Mouse (Mus musculus): ENCODE results near the gene Iqgap3. TPM values are rescaled to one million over a fixed set of nuclear protein-coding genes. Genes with fewer than 3 reads are reported as not detected.
A peak's percentile ranks its signal among the peaks of the same experiment; 100 is the strongest.

Gene Iqgap3
- polyA plus RNA-seq, 1 experiment from 2014 or later, result 19.5 TPM

GRCm38 (mm10) chr3:88150061-88150998 is 68.6 kb downstream of the Iqgap3 start:
- H3K36me3 ChIP-seq, result no peaks in the 10 kb centered on the region; the same call in 1 of the 2 replicates
- WGBS, result 22% methylated on average over 14 of the region's 14 CpGs
- peak overlapping the region; percentile 76 for H3K27ac ChIP-seq
- peak overlapping the region; percentile 26 for H3K4me3 ChIP-seq
- no peaks in the 10 kb centered on the region for H3K9me3 ChIP-seq
- H3K27me3 ChIP-seq (ENCODE audit: insufficient read depth, poor library complexity, severe bottlenecking), result no peaks in the 10 kb centered on the region
- peak; percentile 51 for DNase-seq (ENCODE audit: low spot score)
- peaks cover 80% of the 10 kb centered on the region for H3K4me1 ChIP-seq (replicated peaks)

GRCm38 (mm10) chr3:88150999-88151364 is 69.2 kb downstream of the Iqgap3 start:
- peaks cover 74% of the 10 kb centered on the region for H3K4me1 ChIP-seq (replicated peaks)
- H3K36me3 ChIP-seq, result peaks cover 6% of the 10 kb centered on the region
- peak overlapping the region; percentile 5; the same call in 1 of the 2 replicates for H3K4me3 ChIP-seq
- 60% methylated on average over 3 of the region's 3 CpGs for WGBS
- no peaks in the 10 kb centered on the region for H3K27me3 ChIP-seq (ENCODE audit: insufficient read depth, poor library complexity, severe bottlenecking)
- no peak for DNase-seq (ENCODE audit: low spot score)
- peak overlapping the region; percentile 76 for H3K27ac ChIP-seq
- H3K9me3 ChIP-seq, result no peaks in the 10 kb centered on the region

- peak; percentile 65 for DNase-seq (ENCODE audit: low spot score)
- no peaks in the 10 kb centered on the region for H3K9me3 ChIP-seq
- H3K36me3 ChIP-seq, result peaks cover 17% of the 10 kb centered on the region
- no peaks in the 10 kb centered on the region for H3K27me3 ChIP-seq (ENCODE audit: insufficient read depth, poor library complexity, severe bottlenecking)
- 53% methylated on average over 3 of the region's 3 CpGs for WGBS
- H3K27ac ChIP-seq, result peak overlapping the region; percentile 76
- H3K4me1 ChIP-seq (replicated peaks), result peaks cover 63% of the 10 kb centered on the region
- H3K4me3 ChIP-seq, result no peak overlapping the region
Observed at GRCm38 (mm10) chr3:88152056-88152455, 70.3 kb downstream of the Iqgap3 start.

GRCm38 (mm10) chr3:88153290-88154011 is 71.7 kb downstream of the Iqgap3 start:
- Histone ChIP-seq H3K27ac (peak overlapping the region; percentile 2; the same call in 1 of the 2 replicates), H3K4me1 (replicated peaks) (peaks cover 63% of the 10 kb centered on the region), H3K9me3 (no peaks in the 10 kb centered on the region), H3K27me3 (ENCODE audit: insufficient read depth, poor library complexity, severe bottlenecking) (no peaks in the 10 kb centered on the region), H3K4me3 (no peak overlapping the region), H3K36me3 (peaks cover 28% of the 10 kb centered on the region)
- DNase-seq (ENCODE audit: low spot score), result no peak
- WGBS, result 82% methylated on average over 3 of the region's 3 CpGs

- Histone ChIP-seq H3K4me1 (replicated peaks) (peaks cover 56% of the 10 kb centered on the region), H3K27me3 (ENCODE audit: insufficient read depth, poor library complexity, severe bottlenecking) (no peaks in the 10 kb centered on the region), H3K36me3 (peaks cover 35% of the 10 kb centered on the region), H3K27ac (no peak overlapping the region), H3K9me3 (no peaks in the 10 kb centered on the region), H3K4me3 (no peak overlapping the region)
- WGBS, result 79% methylated on average over 2 of the region's 2 CpGs
- DNase-seq (ENCODE audit: low spot score), result no peak
Observed at GRCm38 (mm10) chr3:88154236-88154635, 72.5 kb downstream of the Iqgap3 start.

GRCm38 (mm10) chr3:88156817-88157216 is 75.0 kb downstream of the Iqgap3 start:
- H3K9me3 ChIP-seq, result no peaks in the 10 kb centered on the region
- H3K36me3 ChIP-seq, result peaks cover 61% of the 10 kb centered on the region
- DNase-seq (ENCODE audit: low spot score), result no peak
- no peak overlapping the region for H3K4me3 ChIP-seq
- H3K4me1 ChIP-seq (replicated peaks), result peaks cover 30% of the 10 kb centered on the region
- no peak overlapping the region for H3K27ac ChIP-seq
- H3K27me3 ChIP-seq (ENCODE audit: insufficient read depth, poor library complexity, severe bottlenecking), result no peaks in the 10 kb centered on the region

GRCm38 (mm10) chr3:88157771-88158597 is 76.2 kb downstream of the Iqgap3 start:
- Histone ChIP-seq H3K27me3 (ENCODE audit: insufficient read depth, poor library complexity, severe bottlenecking) (no peaks in the 10 kb centered on the region), H3K4me3 (peak overlapping the region; percentile 18), H3K4me1 (replicated peaks) (peaks cover 24% of the 10 kb centered on the region), H3K27ac (peak overlapping the region; percentile 62; the same call in 1 of the 2 replicates), H3K9me3 (no peaks in the 10 kb centered on the region), H3K36me3 (peaks cover 73% of the 10 kb centered on the region)
- peak; percentile 77 for DNase-seq (ENCODE audit: low spot score)
- 15% methylated on average over 23 of the region's 23 CpGs for WGBS

GRCm38 (mm10) chr3:88158991-88159390 is 77.2 kb downstream of the Iqgap3 start:
- DNase-seq (ENCODE audit: low spot score), result no peak
- Histone ChIP-seq H3K27ac (no peak overlapping the region), H3K4me1 (replicated peaks) (peaks cover 21% of the 10 kb centered on the region), H3K36me3 (peaks cover 83% of the 10 kb centered on the region), H3K4me3 (no peak overlapping the region), H3K27me3 (ENCODE audit: insufficient read depth, poor library complexity, severe bottlenecking) (no peaks in the 10 kb centered on the region), H3K9me3 (no peaks in the 10 kb centered on the region)
- WGBS, result 85% methylated on average over 6 of the region's 6 CpGs

GRCm38 (mm10) chr3:88160856-88161255 is 79.1 kb downstream of the Iqgap3 start:
- peaks cover 95% of the 10 kb centered on the region for H3K36me3 ChIP-seq
- 85% methylated on average over 6 of the region's 6 CpGs for WGBS

GRCm38 (mm10) chr3:88162259-88162658 is 80.5 kb downstream of the Iqgap3 start:
- H3K4me3 ChIP-seq, result no peak overlapping the region
- no peak overlapping the region for H3K27ac ChIP-seq
- peaks cover 95% of the 10 kb centered on the region for H3K36me3 ChIP-seq
- no peak for DNase-seq (ENCODE audit: low spot score)
- WGBS, result 87% methylated on average over 8 of the region's 8 CpGs
- peaks cover 25% of the 10 kb centered on the region for H3K4me1 ChIP-seq (replicated peaks)
- no peaks in the 10 kb centered on the region for H3K27me3 ChIP-seq (ENCODE audit: insufficient read depth, poor library complexity, severe bottlenecking)
- H3K9me3 ChIP-seq, result no peaks in the 10 kb centered on the region

More at GRCm38 (mm10) chr3:88160856-88161255, 79.1 kb downstream of the Iqgap3 start:
- H3K4me1 ChIP-seq (replicated peaks), result peaks cover 27% of the 10 kb centered on the region
- DNase-seq (ENCODE audit: low spot score), result no peak
- no peak overlapping the region for H3K27ac ChIP-seq
- H3K9me3 ChIP-seq, result no peaks in the 10 kb centered on the region
- H3K27me3 ChIP-seq (ENCODE audit: insufficient read depth, poor library complexity, severe bottlenecking), result no peaks in the 10 kb centered on the region
- no peak overlapping the region for H3K4me3 ChIP-seq

GRCm38 (mm10) chr3:88162811-88163210 is 81.0 kb downstream of the Iqgap3 start:
- H3K4me3 ChIP-seq, result no peak overlapping the region
- DNase-seq (ENCODE audit: low spot score), result no peak
- H3K4me1 ChIP-seq (replicated peaks), result peaks cover 19% of the 10 kb centered on the region
- H3K9me3 ChIP-seq, result no peaks in the 10 kb centered on the region
- no peaks in the 10 kb centered on the region for H3K27me3 ChIP-seq (ENCODE audit: insufficient read depth, poor library complexity, severe bottlenecking)
- no peak overlapping the region for H3K27ac ChIP-seq
- WGBS, result 79% methylated on average over 4 of the region's 4 CpGs
- peaks cover 98% of the 10 kb centered on the region for H3K36me3 ChIP-seq

GRCm38 (mm10) chr3:88163847-88164246 is 82.1 kb downstream of the Iqgap3 start:
- DNase-seq (ENCODE audit: low spot score), result no peak
- no peaks in the 10 kb centered on the region for H3K27me3 ChIP-seq (ENCODE audit: insufficient read depth, poor library complexity, severe bottlenecking)
- H3K4me1 ChIP-seq (replicated peaks), result peaks cover 12% of the 10 kb centered on the region
- WGBS, result 77% methylated on average over 3 of the region's 3 CpGs
- peaks cover 97% of the 10 kb centered on the region for H3K36me3 ChIP-seq
- no peak overlapping the region for H3K4me3 ChIP-seq
- no peaks in the 10 kb centered on the region for H3K9me3 ChIP-seq
- H3K27ac ChIP-seq, result no peak overlapping the region

Measured in hindbrain, embryonic 10.5 days (tissue).